9 mouse cellular contexts compared by ENCODE assay signal in the genomic region with DNA sequence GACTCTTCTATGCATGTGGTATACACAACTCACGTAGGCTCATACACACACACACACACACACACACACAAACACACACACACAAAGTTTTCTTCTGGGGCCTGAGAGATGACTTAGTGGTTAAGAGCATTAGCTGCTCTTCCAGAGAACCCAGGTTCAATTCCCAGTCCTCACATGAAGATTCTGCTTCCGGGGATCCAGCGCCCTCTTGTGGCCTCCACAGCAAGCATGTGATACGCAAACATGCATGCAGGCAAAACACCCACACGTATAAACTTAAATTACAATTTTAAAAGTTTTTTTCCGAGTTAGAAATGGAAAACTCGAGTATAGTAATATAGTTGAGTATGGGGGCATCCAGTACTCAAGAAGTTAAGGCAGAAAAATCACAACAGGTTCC. TPM values are rescaled to one million over a fixed set of nuclear protein-coding genes. Genes with fewer than 3 reads are reported as not detected.
DNase-seq lines count a peak whose midpoint lies in the region; ATAC-seq and TF ChIP-seq lines count a peak whose summit lies in the region.
"Had no signal": no experiment of that assay in that cellular context is flagged by ENCODE, and none has a peak within 500 bp of the region (broad histone marks: within the 10 kb centered on the region; RNA-seq: fewer than 3 reads in every experiment).

No protein-coding gene starts in this region.

- H3K36me3 ChIP-seq in MEL (ENCODE audit: control insufficient read depth in 1 of 2, insufficient read depth in 2 of 2, low read length in 2 of 2), result peaks cover 0 to 4% of the 10 kb centered on the region in 2 experiments; a peak in 1 of 4 replicates
- peaks cover 23% of the 10 kb centered on the region for H3K36me3 ChIP-seq in spleen, adult 2 months (ENCODE audit: control insufficient read depth, insufficient read depth, low read length)
- H3K36me3 ChIP-seq: embryonic facial prominence, embryonic 12.5 days; limb, embryonic 15.5 days had no signal

- no peak for TF ChIP-seq POLR2A in MEL (IDR thresholded peaks at IDR 0.05; ENCODE audit: control insufficient read depth in 1 of 2, insufficient read depth in 1 of 2, low read depth in 1 of 2, low read length in 2 of 2, poor library complexity in 1 of 2)
- TF ChIP-seq POLR2A in spleen, adult 2 months (IDR thresholded peaks at IDR 0.05; ENCODE audit: low read depth, low read length), result no peak

- H3K9ac ChIP-seq in MEL (ENCODE audit: control insufficient read depth, low read depth, low read length, poor library complexity, severe bottlenecking), result no peak overlapping the region
- H3K9ac ChIP-seq: embryonic facial prominence, embryonic 12.5 days; limb, embryonic 15.5 days had no signal

- peaks cover 7% of the 10 kb centered on the region; the same call in 1 of the 2 replicates for H3K79me2 ChIP-seq in MEL (ENCODE audit: control insufficient read depth, insufficient read depth, low read length, poor library complexity)

- peaks cover 0 to 8% of the 10 kb centered on the region in 2 experiments; a peak in 2 of 4 replicates for H3K4me1 ChIP-seq in MEL (ENCODE audit: control insufficient read depth in 1 of 2, insufficient read depth in 2 of 2, low read length in 2 of 2)
- H3K4me1 ChIP-seq in spleen, adult 2 months (ENCODE audit: control insufficient read depth, insufficient read depth, insufficient read length), result peaks cover 2% of the 10 kb centered on the region; the same call in 1 of the 2 replicates
- H3K4me1 ChIP-seq: embryonic facial prominence, embryonic 12.5 days had no signal

- peak; percentile 26 for TF ChIP-seq RAD21 in MEL (IDR thresholded peaks at IDR 0.05; ENCODE audit: low read depth, low read length)

- DNase-seq in layer of hippocampus, adult 2 months (ENCODE audit: low spot score in 2 of 2), result no peak
- DNase-seq in layer of hippocampus, postnatal 10 days (ENCODE audit: low spot score in 2 of 2), result no peak
- DNase-seq in MEL (ENCODE audit: low read depth, low spot score), result peak; percentile 68
- DNase-seq in induced T-regulatory cell, adult 2 months (ENCODE audit: low read depth), result peak; percentile 80
- no peak for DNase-seq in spleen, adult 2 months (ENCODE audit: low read depth in 1 of 2, low spot score in 2 of 2)
- no peak for DNase-seq in frontal cortex, postnatal 36 days (ENCODE audit: low spot score in 2 of 2)

- H3K9me3 ChIP-seq in MEL (replicated peaks; ENCODE audit: insufficient read depth, low read length), result no peaks in the 10 kb centered on the region
- H3K9me3 ChIP-seq: embryonic facial prominence, embryonic 12.5 days; limb, embryonic 15.5 days had no signal

- no peak overlapping the region for H3K27ac ChIP-seq in layer of hippocampus, adult 2 months
- H3K27ac ChIP-seq in MEL (ENCODE audit: control insufficient read depth, low read depth, low read length), result no peak overlapping the region
- H3K27ac ChIP-seq in spleen, adult 2 months (ENCODE audit: insufficient read depth, low read length), result no peak overlapping the region
- H3K27ac ChIP-seq: embryonic facial prominence, embryonic 12.5 days; limb, embryonic 15.5 days had no signal

- WGBS in spleen, adult 2 months, result 87% methylated on average over 7 of the region's 7 CpGs

- no peak overlapping the region for H3K4me3 ChIP-seq in layer of hippocampus, adult 2 months
- H3K4me3 ChIP-seq in MEL (ENCODE audit: control insufficient read depth in 1 of 2, insufficient read depth in 1 of 2, low read depth in 2 of 2, low read length in 2 of 2), result no peak overlapping the region
- H3K4me3 ChIP-seq in spleen, adult 2 months (ENCODE audit: extremely low read depth, insufficient read depth, insufficient read length), result no peak overlapping the region
- H3K4me3 ChIP-seq: embryonic facial prominence, embryonic 12.5 days; limb, embryonic 15.5 days had no signal

- no peak for TF ChIP-seq EP300 in MEL (IDR thresholded peaks at IDR 0.05; ENCODE audit: low read depth in 1 of 2, low read length in 2 of 2)

- no peaks in the 10 kb centered on the region for H3K27me3 ChIP-seq in MEL (ENCODE audit: control insufficient read depth in 1 of 2, insufficient read depth in 2 of 2, low read length in 2 of 2)
- no peaks in the 10 kb centered on the region for H3K27me3 ChIP-seq in spleen, adult 2 months (ENCODE audit: control insufficient read depth, insufficient read depth, low read length)
- H3K27me3 ChIP-seq: embryonic facial prominence, embryonic 12.5 days; limb, embryonic 15.5 days had no signal

- ATAC-seq in erythroid progenitor cell, adult 5-6 weeks (replicated peaks; ENCODE audit: low FRiP score, poor library complexity, severe bottlenecking), result no peak

- TF ChIP-seq CTCF in layer of hippocampus, adult 2 months (conservative IDR thresholded peaks at IDR 0.05), result peak; percentile 61
- TF ChIP-seq CTCF in MEL (IDR thresholded peaks at IDR 0.05 in 2 of 3, conservative IDR thresholded peaks at IDR 0.05 in 1 of 3; ENCODE audit: control insufficient read depth in 1 of 3, insufficient read depth in 1 of 3, low read depth in 2 of 3, low read length in 3 of 3, poor library complexity in 1 of 3, severe bottlenecking in 1 of 3), result peak; percentile 49 to 81 (median 64)
- peak; percentile 25; the same call in 1 of the 2 replicates for TF ChIP-seq CTCF in spleen, adult 2 months (IDR thresholded peaks at IDR 0.05; ENCODE audit: extremely low read depth, insufficient read depth, insufficient read length, insufficient replicate concordance)

TF ChIP-seq in MEL, 35 proteins besides CTCF, POLR2A, EP300 and RAD21:
- TF ChIP-seq SMC3 (IDR thresholded peaks at IDR 0.05; ENCODE audit: low read depth, low read length), result peak; percentile 42; the same call in 1 of the 2 replicates
- TF ChIP-seq NRF1 (IDR thresholded peaks at IDR 0.05; ENCODE audit: insufficient read depth, low read depth, low read length, poor library complexity, severe bottlenecking), result no peak
- TF ChIP-seq TCF12 (IDR thresholded peaks at IDR 0.05; ENCODE audit: low read depth, low read length), result no peak
- no peak for TF ChIP-seq MXI1 (IDR thresholded peaks at IDR 0.05; ENCODE audit: low read depth, low read length)
- no peak for TF ChIP-seq GATA1 (IDR thresholded peaks at IDR 0.05; ENCODE audit: low read depth, low read length)
- TF ChIP-seq ZC3H11A (IDR thresholded peaks at IDR 0.05; ENCODE audit: low read depth, low read length), result no peak
- no peak for TF ChIP-seq MYC (IDR thresholded peaks at IDR 0.05; ENCODE audit: low read depth, low read length)
- peak; percentile 46; the same call in 1 of the 2 replicates for TF ChIP-seq ELF1 (IDR thresholded peaks at IDR 0.05; ENCODE audit: low read depth, low read length)
- no peak for TF ChIP-seq TAL1 (IDR thresholded peaks at IDR 0.05; ENCODE audit: low read length)
- no peak for TF ChIP-seq GABPA (IDR thresholded peaks at IDR 0.05; ENCODE audit: low read depth, low read length)
- TF ChIP-seq USF1 (IDR thresholded peaks at IDR 0.05; ENCODE audit: low read depth, low read length), result 0 out of 2 replicates have a peak, but pooled peaks have one; percentile 14
- no peak for TF ChIP-seq BHLHE40 (IDR thresholded peaks at IDR 0.05; ENCODE audit: borderline replicate concordance, low read depth, low read length)
- no peak for TF ChIP-seq MAX (IDR thresholded peaks at IDR 0.05; ENCODE audit: low read length)
- TF ChIP-seq POLR2AphosphoS2 (IDR thresholded peaks at IDR 0.05; ENCODE audit: low read length), result no peak

RNA-seq across cellular contexts. Expression of gene Dtx3l, which starts 2.4 kb away (rescaled TPM):
- total RNA-seq in layer of hippocampus, adult 2 months (2021), result 1 to 10 TPM; 4.8 TPM
- total RNA-seq in layer of hippocampus, postnatal 10 days (2021), result 1 to 10 TPM; 2.9 to 3.3 TPM
- 3.5 and 3.9 TPM in 2 replicates for total RNA-seq in MEL (2012; rRNA removed)
- 1 to 10 TPM in 1 of 2 experiments, not detected in 1; 6.0 TPM for polyA plus RNA-seq in MEL (2012; ENCODE audit: insufficient read depth in 1 of 2, insufficient read length in 2 of 2, low read depth in 1 of 2, low replicate concordance in 2 of 2, missing spikeins in 1 of 2)
- 8.1 and 8.5 TPM in 2 replicates for polyA plus RNA-seq in spleen, adult 2 months (2012; rRNA removed)
- 15.9 and 20.5 TPM in 2 replicates for total RNA-seq in erythroid progenitor cell, adult 5-6 weeks (2015; ENCODE audit: low replicate concordance)
- 19.8 and 21.4 TPM in 2 replicates for total RNA-seq in erythroid progenitor cell, adult 5-6 weeks (2017; ENCODE audit: low replicate concordance)

RNA-seq across cellular contexts. Expression of gene Parp9, which starts 3.1 kb away (rescaled TPM):
- 1 to 10 TPM; 3.1 to 3.6 TPM for total RNA-seq in layer of hippocampus, adult 2 months (2021)
- 1 to 10 TPM; 1.9 to 2.3 TPM for total RNA-seq in layer of hippocampus, postnatal 10 days (2021)
- total RNA-seq in MEL (2012; rRNA removed), result 3.0 and 3.4 TPM in 2 replicates
- polyA plus RNA-seq in MEL (2012; ENCODE audit: insufficient read depth in 1 of 2, insufficient read length in 2 of 2, low read depth in 1 of 2, low replicate concordance in 2 of 2, missing spikeins in 1 of 2), result 1 to 10 TPM in 1 of 2 experiments, not detected in 1; 5.3 TPM
- 6.7 and 6.9 TPM in 2 replicates for polyA plus RNA-seq in spleen, adult 2 months (2012; rRNA removed)
- total RNA-seq in erythroid progenitor cell, adult 5-6 weeks (2015; ENCODE audit: low replicate concordance), result 30.6 and 35.0 TPM in 2 replicates
- 41.1 and 48.7 TPM in 2 replicates for total RNA-seq in erythroid progenitor cell, adult 5-6 weeks (2017; ENCODE audit: low replicate concordance)

RNA-seq across cellular contexts. Expression of gene Kpna1, which starts 37.2 kb away (rescaled TPM):
- total RNA-seq in layer of hippocampus, adult 2 months (2021), result 100 to 1,000 TPM; 139 to 141 TPM
- 100 to 1,000 TPM in 1 of 2 experiments, 10 to 100 TPM in 1; 96.2 to 102 TPM for total RNA-seq in layer of hippocampus, postnatal 10 days (2021)
- total RNA-seq in MEL (2012; rRNA removed), result 24.5 and 25.2 TPM in 2 replicates
- 10 to 100 TPM in 1 of 2 experiments, not detected in 1; 34.9 TPM for polyA plus RNA-seq in MEL (2012; ENCODE audit: insufficient read depth in 1 of 2, insufficient read length in 2 of 2, low read depth in 1 of 2, low replicate concordance in 2 of 2, missing spikeins in 1 of 2)
- polyA plus RNA-seq in spleen, adult 2 months (2012; rRNA removed), result 3.2 and 4.2 TPM in 2 replicates
- total RNA-seq in erythroid progenitor cell, adult 5-6 weeks (2015; ENCODE audit: low replicate concordance), result 80.1 and 99.1 TPM in 2 replicates
- total RNA-seq in erythroid progenitor cell, adult 5-6 weeks (2017; ENCODE audit: low replicate concordance), result 62.0 and 112 TPM in 2 replicates

Comparison
In these comparisons a context has a peak if more than half of its experiments do, and no peak if none do; other contexts are left out.
1. DNase-seq: peak in MEL (single experiment) and induced T-regulatory cell, adult 2 months (single experiment); none in layer of hippocampus, adult 2 months (0 of 2), layer of hippocampus, postnatal 10 days (0 of 2), spleen, adult 2 months (0 of 2) and frontal cortex, postnatal 36 days (0 of 2).
2. Peak in every context shown above with its lines, with median percentiles within 50 percentile points of each other: CTCF ChIP-seq.